Comparison of ENCODE assay signal across 26 mouse cellular contexts in genomic region chr7:91420215-91420614, GRCm38 (mm10).
"Had no signal": no experiment of that assay in that cellular context is flagged by ENCODE, and none has a peak within 500 bp of the region (broad histone marks: within the 10 kb centered on the region; RNA-seq: fewer than 3 reads in every experiment).

No protein-coding gene starts in this region.

- H3K36me3 ChIP-seq: embryonic facial prominence, embryonic 10.5 days; embryonic facial prominence, embryonic 12.5 days; embryonic facial prominence, embryonic 13.5 days; embryonic facial prominence, embryonic 15.5 days; forebrain, embryonic 10.5 days; forebrain, embryonic 12.5 days; forebrain, embryonic 15.5 days had no signal

- H3K4me3 ChIP-seq: embryonic facial prominence, embryonic 10.5 days; embryonic facial prominence, embryonic 12.5 days; embryonic facial prominence, embryonic 13.5 days; embryonic facial prominence, embryonic 15.5 days; erythroblast, embryonic 14.5 days; forebrain, embryonic 10.5 days; forebrain, embryonic 12.5 days; forebrain, embryonic 13.5 days; forebrain, embryonic 15.5 days; gastrocnemius, adult 2 months had no signal

- H3K27me3 ChIP-seq: embryonic facial prominence, embryonic 12.5 days; embryonic facial prominence, embryonic 13.5 days; embryonic facial prominence, embryonic 15.5 days; forebrain, embryonic 12.5 days; forebrain, embryonic 13.5 days; forebrain, embryonic 15.5 days had no signal

- H3K4me1 ChIP-seq: embryonic facial prominence, embryonic 10.5 days; embryonic facial prominence, embryonic 12.5 days; embryonic facial prominence, embryonic 13.5 days; embryonic facial prominence, embryonic 15.5 days; forebrain, embryonic 10.5 days; forebrain, embryonic 12.5 days; forebrain, embryonic 13.5 days; forebrain, embryonic 15.5 days had no signal

- H3K9me3 ChIP-seq: embryonic facial prominence, embryonic 10.5 days; embryonic facial prominence, embryonic 12.5 days; embryonic facial prominence, embryonic 13.5 days; embryonic facial prominence, embryonic 15.5 days; forebrain, embryonic 10.5 days; forebrain, embryonic 12.5 days; forebrain, embryonic 13.5 days; forebrain, embryonic 15.5 days had no signal

- DNase-seq: cerebellum, adult 2 months; cerebellum, adult 8-10 months; cerebellum, adult 9-10 months; cerebellum, adult 9-11 months; cerebellum, postnatal 10 days; cerebellum, postnatal 14 days; cerebellum, postnatal 25 days; cerebellum, postnatal 36 days; embryo, embryonic 11 days; forebrain, postnatal 0 days; gastrocnemius, adult 2 months; gastrocnemius, postnatal 10 days; gastrocnemius, postnatal 14 days; gastrocnemius, postnatal 25 days; gastrocnemius, postnatal 36 days; heart, adult 11 months; heart, adult 18-20 months had no signal

- H3K27ac ChIP-seq: embryonic facial prominence, embryonic 10.5 days; embryonic facial prominence, embryonic 12.5 days; embryonic facial prominence, embryonic 13.5 days; embryonic facial prominence, embryonic 15.5 days; forebrain, embryonic 10.5 days; forebrain, embryonic 12.5 days; forebrain, embryonic 13.5 days; forebrain, embryonic 15.5 days; gastrocnemius, adult 2 months had no signal
